Mouse (Mus musculus) liver, adult 2 months (tissue): ENCODE measurements around the gene Nsmce1. TPM values are rescaled to one million over a fixed set of nuclear protein-coding genes. Genes with fewer than 3 reads are reported as not detected.

Source experiments
- DNase-seq: peaks from one replicate; pipeline ENCODE4 v3.0.0-alpha.2; 2011; ENCODE audit warnings: low read depth, low spot score; ENCODE audit errors: extremely low read depth
- H3K27ac ChIP-seq: fragments of 200-500 bp; replicated peaks from 2 replicates; pipeline ENCODE4 v1.5.1; 2012; ENCODE audit warnings: low read depth, mild to moderate bottlenecking, control low read depth, inconsistent platforms, low read length; ENCODE audit not compliant: insufficient read depth
- H3K27me3 ChIP-seq: fragments of 200-500 bp; 2 replicates; pipeline ENCODE4 v1.6.1; 2012; ENCODE audit warnings: mild to moderate bottlenecking, moderate library complexity, low read length, inconsistent platforms; ENCODE audit not compliant: control insufficient read depth, insufficient read depth
- H3K36me3 ChIP-seq: fragments of 200-500 bp; 2 replicates; pipeline ENCODE4 v1.6.1; 2012; ENCODE audit warnings: low read length, inconsistent platforms; ENCODE audit not compliant: control insufficient read depth, insufficient read depth
- H3K4me1 ChIP-seq: fragments of 200-500 bp; 2 replicates; pipeline ENCODE4 v1.6.1; 2011; ENCODE audit warnings: low read length; ENCODE audit not compliant: control insufficient read depth, insufficient read depth
- H3K4me3 ChIP-seq: fragments of 200-500 bp; 2 replicates; pipeline ENCODE4 v1.5.1; 2011; ENCODE audit warnings: low read depth, mild to moderate bottlenecking, control low read depth, low read length, moderate library complexity; ENCODE audit not compliant: insufficient read depth
- H3K79me2 ChIP-seq: fragments of 200-500 bp; 2 replicates; pipeline ENCODE4 v1.6.1; 2012; ENCODE audit warnings: inconsistent platforms, mild to moderate bottlenecking, low read length, moderate library complexity; ENCODE audit not compliant: control insufficient read depth, insufficient read depth
- H3K9ac ChIP-seq: fragments of 200-500 bp; 2 replicates; pipeline ENCODE4 v1.6.1; 2012; ENCODE audit warnings: low read depth, mild to moderate bottlenecking, control low read depth, inconsistent platforms, low read length
- CTCF ChIP-seq: fragments of 200-500 bp; IDR thresholded peaks from 2 replicates; pipeline ENCODE4 v1.5.1; 2011; ENCODE audit warnings: low read depth, low read length, control low read depth
- POLR2A ChIP-seq: fragments of 200-500 bp; IDR thresholded peaks from 2 replicates; pipeline ENCODE4 v1.6.1; 2011; ENCODE audit warnings: low read length, control low read depth; ENCODE audit not compliant: insufficient read depth; ENCODE audit errors: extremely low read depth
- WGBS: fragments of 180-500 bp; shearing (Covaris S2); methylation state at CpG from one replicate; pipeline ENCODE4 v1.1.7; 2018; 5-methylcytosine and 5-hydroxymethylcytosine counted together
- polyA plus RNA-seq: library from polyadenylated mRNA; depleted of rRNA; stranded (reverse); fragments of >200 nt; gene quantifications from 2 replicates; pipeline ENCODE4 v1.2.3, GENCODE M21; 2012
- total RNA-seq: library from RNA; depleted of rRNA; stranded (reverse); fragments of >200 nt; gene quantifications from 2 replicates; pipeline ENCODE4 v1.2.3, GENCODE M21; 2014

The Nsmce1 gene
- total and polyA plus RNA-seq, 2 experiments = 19.3 to 19.9 TPM

DNA sequence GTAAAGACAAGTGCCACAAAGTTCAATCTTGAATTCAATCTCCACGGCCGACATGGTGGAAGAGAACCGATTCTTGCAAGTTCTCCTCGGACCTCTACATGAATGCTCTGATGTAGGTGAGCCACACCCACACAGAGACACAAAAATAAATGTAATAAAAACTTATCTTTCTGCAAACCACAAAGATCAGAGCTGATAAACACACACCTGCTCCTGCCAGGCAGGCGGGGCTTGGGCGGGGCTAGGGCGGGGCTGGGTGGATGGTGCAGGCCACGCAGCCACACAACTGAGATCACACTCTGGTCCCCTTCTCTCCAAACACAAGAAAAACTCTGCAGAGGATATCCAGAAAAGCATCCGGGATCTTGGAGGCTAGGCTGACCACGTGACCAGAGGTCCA lies 4.3 kb downstream of the Nsmce1 start:
- no peaks in the 10 kb centered on the region for H3K27me3 ChIP-seq
- WGBS = 94% methylated on average over 10 of the region's 10 CpGs
- no peak overlapping the region for H3K4me3 ChIP-seq
- no peak overlapping the region for H3K9ac ChIP-seq
- H3K79me2 ChIP-seq = no peaks in the 10 kb centered on the region
- H3K36me3 ChIP-seq = no peaks in the 10 kb centered on the region
- H3K4me1 ChIP-seq = no peaks in the 10 kb centered on the region
- no peak for DNase-seq
- TF ChIP-seq POLR2A = no peak
- TF ChIP-seq CTCF = no peak
- H3K27ac ChIP-seq = no peak overlapping the region

DNA sequence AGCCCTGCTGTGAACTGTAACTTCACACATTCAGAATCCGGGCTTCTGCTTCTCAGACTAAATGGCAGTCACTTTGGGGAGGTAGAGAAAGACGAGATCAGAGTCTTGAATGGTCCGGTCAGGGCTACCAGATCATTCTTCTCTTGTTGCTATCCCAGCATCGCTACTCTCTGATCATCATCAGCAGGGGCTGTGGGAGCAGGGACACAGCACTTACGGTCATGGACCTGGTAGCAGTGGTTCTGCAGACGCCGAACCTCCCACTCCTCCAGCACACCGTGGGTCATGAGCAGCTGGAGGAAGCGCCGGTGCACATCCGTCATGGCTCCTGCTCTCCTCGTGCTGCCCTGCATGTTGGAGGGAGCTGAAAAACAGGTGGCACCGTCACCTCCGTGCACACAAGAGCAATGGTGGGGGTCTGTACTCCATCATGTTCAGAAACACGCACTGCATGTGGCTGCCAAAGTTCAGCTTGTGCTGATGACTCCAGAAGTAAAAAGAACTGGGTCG lies 5.2 kb downstream of the Nsmce1 start:
- H3K4me3 ChIP-seq = no peak overlapping the region
- no peak for DNase-seq
- no peak overlapping the region for H3K27ac ChIP-seq
- no peaks in the 10 kb centered on the region for H3K79me2 ChIP-seq
- 97% methylated on average over 16 of the region's 16 CpGs for WGBS
- no peak overlapping the region for H3K9ac ChIP-seq
- H3K27me3 ChIP-seq = no peaks in the 10 kb centered on the region
- TF ChIP-seq CTCF = no peak
- no peaks in the 10 kb centered on the region; the same call in 1 of the 2 replicates for H3K36me3 ChIP-seq
- no peaks in the 10 kb centered on the region for H3K4me1 ChIP-seq

GRCm38 (mm10) chr7:125484791-125485190 lies 6.6 kb downstream of the Nsmce1 start:
- Histone ChIP-seq H3K36me3 (no peaks in the 10 kb centered on the region; the same call in 1 of the 2 replicates), H3K79me2 (no peaks in the 10 kb centered on the region), H3K27me3 (no peaks in the 10 kb centered on the region), H3K4me1 (no peaks in the 10 kb centered on the region), H3K9ac (no peak overlapping the region), H3K27ac (no peak overlapping the region), H3K4me3 (no peak overlapping the region)
- TF ChIP-seq POLR2A = no peak
- TF ChIP-seq CTCF = no peak
- WGBS = 93% methylated on average over 7 of the region's 7 CpGs
- DNase-seq = no peak

- H3K4me3 ChIP-seq = no peak overlapping the region
- 74% methylated on average over 2 of the region's 2 CpGs for WGBS
- no peaks in the 10 kb centered on the region for H3K4me1 ChIP-seq
- no peak for DNase-seq
- no peak overlapping the region for H3K27ac ChIP-seq
- no peaks in the 10 kb centered on the region for H3K27me3 ChIP-seq
- TF ChIP-seq POLR2A (no peak), CTCF (no peak)
- no peaks in the 10 kb centered on the region for H3K79me2 ChIP-seq
- H3K9ac ChIP-seq = no peak overlapping the region
- H3K36me3 ChIP-seq = no peaks in the 10 kb centered on the region; the same call in 1 of the 2 replicates
Observed at GRCm38 (mm10) chr7:125482886-125483285, 8.5 kb downstream of the Nsmce1 start.

DNA sequence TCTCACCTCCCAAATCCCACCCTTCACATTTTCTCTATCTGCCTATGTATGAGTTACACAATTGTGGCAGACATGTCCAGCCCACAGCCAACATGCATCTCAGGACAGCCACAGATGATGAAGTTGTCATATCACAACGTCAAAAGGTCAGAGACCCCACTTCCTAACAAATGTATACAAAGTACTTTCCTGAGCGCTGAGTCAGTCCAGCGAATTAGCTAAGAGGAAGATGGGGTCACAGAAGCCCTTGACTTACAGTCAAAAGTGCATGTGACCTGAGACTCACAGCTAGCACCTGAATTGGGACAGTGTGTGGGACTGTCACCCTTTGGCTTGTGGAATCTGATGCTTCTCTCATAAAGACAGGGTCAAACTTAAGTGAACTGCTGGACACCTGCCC lies 9.1 kb downstream of the Nsmce1 start:
- no peak overlapping the region for H3K27ac ChIP-seq

GRCm38 (mm10) chr7:125480518-125480917 lies 10.9 kb downstream of the Nsmce1 start:
- Histone ChIP-seq H3K79me2 (no peaks in the 10 kb centered on the region), H3K4me1 (no peaks in the 10 kb centered on the region), H3K27me3 (no peaks in the 10 kb centered on the region), H3K9ac (no peak overlapping the region), H3K4me3 (no peak overlapping the region), H3K36me3 (no peaks in the 10 kb centered on the region; the same call in 1 of the 2 replicates), H3K27ac (no peak overlapping the region)
- WGBS = 92% methylated on average over 4 of the region's 4 CpGs
- TF ChIP-seq POLR2A (no peak), CTCF (no peak)
- DNase-seq = no peak

More for the DNA sequence above, 9.1 kb downstream of the Nsmce1 start:
- H3K4me3 ChIP-seq = no peak overlapping the region
- H3K4me1 ChIP-seq = no peaks in the 10 kb centered on the region
- H3K9ac ChIP-seq = no peak overlapping the region
- no peak for TF ChIP-seq POLR2A
- no peak for TF ChIP-seq CTCF
- no peak for DNase-seq
- no peaks in the 10 kb centered on the region for H3K79me2 ChIP-seq
- WGBS = 65% methylated on average over 3 of the region's 3 CpGs
- no peaks in the 10 kb centered on the region for H3K27me3 ChIP-seq
- H3K36me3 ChIP-seq = no peaks in the 10 kb centered on the region; the same call in 1 of the 2 replicates
